Mouse (Mus musculus): ENCODE measurements around the gene Ugt1a1.
"Not testable (repeated sequence)": the region's sequence is repeated elsewhere in the genome, so short reads cannot be mapped to it uniquely, and the experiment has no call there.

Gene Ugt1a1

GRCm38 (mm10) chr1:88219054-88219453, 7.3 kb downstream of the Ugt1a1 start:
- no peak for DNase-seq

DNA sequence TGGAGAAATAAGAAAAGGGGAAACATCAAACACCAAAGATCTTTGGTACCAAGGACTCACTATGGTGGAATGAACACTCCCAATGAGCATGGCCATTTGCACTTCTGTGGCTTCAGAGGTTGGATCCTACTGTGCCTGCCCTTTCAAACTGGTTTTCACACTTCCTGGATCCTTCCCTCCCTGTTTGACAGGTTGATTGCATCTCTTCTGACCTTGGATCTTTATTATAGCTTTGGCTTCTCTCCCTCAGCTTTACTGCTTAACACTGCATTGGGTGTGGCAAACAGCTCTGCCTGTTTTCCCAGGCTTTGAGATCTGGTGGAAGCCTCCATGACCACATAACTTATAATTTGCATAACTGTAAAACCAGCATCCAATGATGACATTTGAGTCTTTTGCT, 8.6 kb downstream of the Ugt1a1 start:
- DNase-seq, result no peak

DNA sequence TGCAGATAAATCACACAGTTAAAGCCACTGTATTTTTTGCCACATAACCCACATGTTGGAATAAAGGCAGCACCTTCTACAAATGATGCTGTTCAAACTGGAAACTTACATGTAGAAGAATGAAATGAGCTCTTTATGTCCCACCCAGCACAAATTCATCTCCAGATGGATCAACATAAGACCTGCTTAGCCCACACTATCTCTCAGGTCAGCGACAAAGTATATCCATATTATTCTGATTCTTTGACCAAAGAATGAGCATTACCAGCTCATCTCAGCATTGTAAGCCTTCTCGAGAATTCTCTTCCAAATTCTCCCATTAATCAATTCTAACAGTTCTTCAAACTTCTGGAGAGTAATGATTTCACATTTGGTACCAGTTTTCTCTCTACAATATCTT, 10.5 kb downstream of the Ugt1a1 start:
- DNase-seq, result no peak

DNA sequence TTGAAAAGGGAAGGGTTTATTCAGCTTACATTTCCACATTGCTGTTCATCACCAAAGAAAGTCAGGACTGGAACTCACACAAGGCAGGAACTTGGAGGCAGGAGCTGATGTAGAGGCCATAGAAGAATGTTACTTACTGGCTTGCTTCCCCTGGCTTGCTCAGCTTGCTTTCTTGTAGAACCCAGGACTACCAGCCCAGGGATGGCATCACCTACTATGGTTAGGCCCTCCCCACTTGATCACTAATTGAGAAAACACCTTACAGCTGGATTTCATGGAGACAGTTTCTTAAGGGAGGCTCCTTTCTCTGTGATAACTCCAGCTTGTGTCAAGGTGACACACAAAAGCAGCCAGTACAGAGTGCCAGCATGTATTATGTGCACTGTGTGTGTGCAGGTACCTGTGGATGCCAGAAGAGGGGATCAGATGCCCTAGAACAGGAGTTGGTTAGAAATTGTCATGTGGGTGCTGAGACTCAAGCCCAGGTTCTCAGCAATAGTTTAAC, 11.3 kb downstream of the Ugt1a1 start:
- peak; percentile 2 for DNase-seq

DNA sequence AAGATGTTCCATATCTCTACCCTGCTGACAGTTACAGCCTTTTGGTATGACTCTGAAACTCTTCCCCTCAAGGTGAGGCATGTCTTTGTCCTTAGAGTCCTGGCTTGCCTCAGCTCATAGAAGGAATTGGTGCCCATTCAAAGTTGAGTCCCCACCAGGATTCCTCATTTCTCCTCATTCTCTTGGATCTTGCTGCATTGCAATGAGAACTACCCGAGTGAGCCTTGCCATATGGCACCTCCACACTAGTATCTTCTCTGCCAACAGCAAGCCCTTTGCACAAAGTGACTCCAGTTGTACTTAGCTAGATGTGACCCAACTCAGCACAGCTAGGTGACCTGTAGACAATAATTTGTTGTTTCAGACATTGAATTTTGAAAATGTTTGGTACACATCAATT, 11.8 kb downstream of the Ugt1a1 start:
- peak; percentile 3 for DNase-seq

DNA sequence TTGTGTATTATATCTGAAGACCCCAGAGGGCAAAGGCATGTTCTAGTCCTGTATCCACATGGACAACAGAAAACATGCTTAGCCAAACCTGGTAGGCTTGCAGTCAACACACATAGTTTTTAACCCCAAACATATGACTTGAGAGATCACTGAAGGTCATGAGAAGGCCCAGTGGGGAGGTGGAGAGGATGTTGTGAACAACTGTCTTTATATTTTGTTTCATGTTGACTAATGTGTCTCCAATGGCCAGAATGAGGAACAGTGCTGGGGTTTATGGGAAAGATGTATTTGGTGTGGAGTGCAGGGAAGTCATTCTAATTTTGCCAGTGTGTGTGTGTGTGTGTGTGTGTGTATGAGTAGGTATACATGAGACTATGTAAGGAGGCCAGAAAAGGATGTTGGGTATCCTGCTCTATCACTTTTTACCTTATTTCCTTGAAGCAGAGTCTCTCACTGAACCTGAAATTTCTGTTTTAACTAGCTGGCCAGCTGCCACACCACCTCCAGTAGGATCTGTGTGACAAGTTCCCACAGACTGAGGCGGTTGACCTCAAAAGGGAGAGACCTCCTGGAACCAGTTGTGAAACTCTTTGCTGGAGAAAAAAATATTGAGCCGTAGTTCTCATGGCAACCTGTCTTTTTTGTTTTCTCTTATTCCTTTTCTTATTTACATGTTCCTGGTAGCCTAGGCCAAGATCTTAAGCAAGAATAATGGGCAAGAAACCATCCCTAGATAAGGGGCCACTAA, 12.4 kb downstream of the Ugt1a1 start:
- peak; percentile 81 for DNase-seq

- not testable (repeated sequence) for DNase-seq
Measured at GRCm38 (mm10) chr1:88225301-88225700, 13.5 kb downstream of the Ugt1a1 start.

DNA sequence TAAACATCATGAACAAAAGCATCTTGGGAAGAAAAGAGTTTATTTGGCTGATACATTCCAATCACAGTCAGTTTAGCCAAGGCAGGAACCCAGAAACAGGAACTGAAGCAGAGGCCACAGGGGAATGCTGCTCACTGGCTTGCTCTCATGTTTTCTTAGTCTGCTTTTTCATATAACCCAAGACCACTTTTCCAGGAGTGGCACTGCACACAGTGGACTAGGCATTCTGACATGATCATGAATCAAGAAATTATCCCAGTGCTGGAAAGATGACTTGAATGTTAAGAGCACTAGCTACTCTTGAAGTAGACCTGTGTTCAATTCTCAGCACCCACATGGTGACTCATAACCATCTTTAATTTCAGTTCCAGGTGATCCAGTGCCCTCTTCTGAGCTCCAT, 14.0 kb downstream of the Ugt1a1 start:
- peak; percentile 1 for DNase-seq

- peak; percentile 16 for DNase-seq
Measured at GRCm38 (mm10) chr1:88226670-88227379, 15.1 kb downstream of the Ugt1a1 start, which contains the start of gene Mroh2a. Gene Mroh2a (plus strand): TSS chr1:88226986.

- no peak for DNase-seq
Measured at GRCm38 (mm10) chr1:88227482-88227881, 15.7 kb downstream of the Ugt1a1 start.

GRCm38 (mm10) chr1:88228121-88228520, 16.4 kb downstream of the Ugt1a1 start:
- DNase-seq, result no peak

DNA sequence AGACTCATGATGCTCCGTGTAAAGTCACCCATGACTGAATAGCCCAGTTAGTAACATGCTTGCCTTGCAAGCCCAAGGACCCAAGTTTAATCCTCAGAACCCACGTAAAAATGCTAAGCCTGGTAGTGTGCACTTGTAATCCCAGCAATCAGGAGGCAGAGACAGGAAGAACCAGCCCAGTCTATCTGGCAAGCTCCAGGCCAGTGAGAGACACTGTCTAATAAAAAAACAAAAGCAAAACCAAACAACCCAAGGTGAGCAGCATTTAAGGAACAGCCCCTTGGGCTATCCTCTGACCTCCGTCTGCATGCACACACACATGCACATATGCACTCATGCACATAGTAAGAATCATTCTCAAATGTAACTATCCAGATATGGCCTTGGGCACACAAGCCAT, 17.8 kb downstream of the Ugt1a1 start:
- no peak for DNase-seq

GRCm38 (mm10) chr1:88229986-88230385, 18.2 kb downstream of the Ugt1a1 start:
- no peak for DNase-seq

- DNase-seq, result no peak
Measured at GRCm38 (mm10) chr1:88230421-88230820, 18.7 kb downstream of the Ugt1a1 start.

GRCm38 (mm10) chr1:88230981-88231802, 19.4 kb downstream of the Ugt1a1 start:
- DNase-seq, result no peak

- DNase-seq, result no peak
Measured at GRCm38 (mm10) chr1:88231803-88232499, 20.2 kb downstream of the Ugt1a1 start.

- DNase-seq, result no peak
Measured at GRCm38 (mm10) chr1:88232664-88233380, 21.1 kb downstream of the Ugt1a1 start.

GRCm38 (mm10) chr1:88233421-88234247, 21.9 kb downstream of the Ugt1a1 start:
- no peak for DNase-seq

GRCm38 (mm10) chr1:88234248-88234610, 22.5 kb downstream of the Ugt1a1 start:
- no peak for DNase-seq

GRCm38 (mm10) chr1:88234646-88235045, 22.9 kb downstream of the Ugt1a1 start:
- DNase-seq, result no peak

Data from lung, postnatal 36 days (tissue).